Mouse (Mus musculus) ES-Bruce4 (cell line): ENCODE data around the gene Nfib. TPM values are rescaled to one million over a fixed set of nuclear protein-coding genes. Genes with fewer than 3 reads are reported as not detected.

Source experiments
- H3K27ac ChIP-seq: 2 replicates; pipeline ENCODE4 v1.5.1; 2012; ENCODE audit warnings: low read length, inconsistent platforms; ENCODE audit not compliant: insufficient read depth
- H3K27me3 ChIP-seq: 2 replicates; pipeline ENCODE4 v1.6.1; 2012; ENCODE audit warnings: mild to moderate bottlenecking, low read length, inconsistent platforms; ENCODE audit not compliant: control insufficient read depth, poor library complexity, insufficient read depth, severe bottlenecking
- H3K36me3 ChIP-seq: 2 replicates; pipeline ENCODE4 v1.6.1; 2012; ENCODE audit warnings: inconsistent platforms, mild to moderate bottlenecking, low read length, moderate library complexity; ENCODE audit not compliant: control insufficient read depth, poor library complexity, insufficient read depth, severe bottlenecking
- H3K4me1 ChIP-seq: one replicate; pipeline ENCODE4 v1.8.1; 2011; ENCODE audit warnings: low read length; ENCODE audit not compliant: control insufficient read depth, insufficient read depth
- H3K4me3 ChIP-seq: 2 replicates; pipeline ENCODE4 v1.5.1; 2011; ENCODE audit warnings: low read depth, mild to moderate bottlenecking, low read length
- H3K9ac ChIP-seq: 2 replicates; pipeline ENCODE4 v1.6.1; 2012; ENCODE audit warnings: low read depth, mild to moderate bottlenecking, inconsistent platforms; ENCODE audit not compliant: poor library complexity, severe bottlenecking
- H3K9me3 ChIP-seq: replicated peaks from 2 replicates; pipeline ENCODE4 v1.6.1; 2012; ENCODE audit warnings: mild to moderate bottlenecking, low read length, inconsistent platforms; ENCODE audit not compliant: control insufficient read depth, poor library complexity, insufficient read depth, severe bottlenecking
- CTCF ChIP-seq: IDR thresholded peaks from one replicate; pipeline ENCODE4 v1.8.1; 2011; ENCODE audit warnings: low read depth, low read length
- EP300 ChIP-seq: IDR thresholded peaks from 2 replicates; pipeline ENCODE4 v1.6.1; 2011; ENCODE audit warnings: low read depth, low read length; ENCODE audit not compliant: insufficient read depth
- POLR2A ChIP-seq: IDR thresholded peaks from one replicate; pipeline ENCODE4 v1.8.1; 2011; ENCODE audit warnings: low read length; ENCODE audit not compliant: insufficient read depth
- polyA plus RNA-seq: library from polyadenylated mRNA; stranded (reverse); fragments of >200 nt; gene quantifications from 2 replicates; pipeline ENCODE4 v1.2.4, GENCODE M21; 2011; ENCODE audit warnings: low read depth; ENCODE audit not compliant: missing spikeins, insufficient read depth, insufficient read length

The Nfib gene
- 4.3 and 4.6 TPM in 2 replicates for polyA plus RNA-seq

GRCm38 (mm10) chr4:82704841-82705794, at the start of gene Nfib:
TSS of gene Nfib (minus strand) at chr4:82705750.
- no peaks in the 10 kb centered on the region for H3K36me3 ChIP-seq
- no peak within 1 kb of the TSS for H3K27ac ChIP-seq
- H3K9ac ChIP-seq: no peak within 1 kb of the TSS
- no peaks in the 10 kb centered on the region for H3K4me1 ChIP-seq
- no peak for TF ChIP-seq POLR2A
- TF ChIP-seq EP300: no peak
- no peak for TF ChIP-seq CTCF
- no peak within 1 kb of the TSS for H3K4me3 ChIP-seq
- H3K9me3 ChIP-seq: no peaks in the 10 kb centered on the region
- no peaks in the 10 kb centered on the region for H3K27me3 ChIP-seq

- no peaks in the 10 kb centered on the region for H3K9me3 ChIP-seq
- H3K36me3 ChIP-seq: no peaks in the 10 kb centered on the region
- H3K27me3 ChIP-seq: no peaks in the 10 kb centered on the region
- H3K4me3 ChIP-seq: no peak overlapping the region
- H3K27ac ChIP-seq: no peak overlapping the region
- TF ChIP-seq POLR2A: no peak
- H3K4me1 ChIP-seq: no peaks in the 10 kb centered on the region
- no peak overlapping the region for H3K9ac ChIP-seq
These were observed 30.2 kb upstream of the Nfib start for GRCm38 (mm10) chr4:82735764-82736163.

- H3K36me3 ChIP-seq: no peaks in the 10 kb centered on the region
- no peaks in the 10 kb centered on the region for H3K9me3 ChIP-seq
- no peaks in the 10 kb centered on the region for H3K27me3 ChIP-seq
- no peak overlapping the region for H3K27ac ChIP-seq
- H3K4me3 ChIP-seq: no peak overlapping the region
- no peak for TF ChIP-seq EP300
- no peak for TF ChIP-seq CTCF
- TF ChIP-seq POLR2A: no peak
- H3K4me1 ChIP-seq: no peaks in the 10 kb centered on the region
- H3K9ac ChIP-seq: no peak overlapping the region
These were observed 29.4 kb upstream of the Nfib start for GRCm38 (mm10) chr4:82734765-82735481.

GRCm38 (mm10) chr4:82734348-82734747, 28.8 kb upstream of the Nfib start:
- H3K36me3 ChIP-seq: no peaks in the 10 kb centered on the region
- no peak overlapping the region for H3K27ac ChIP-seq
- H3K27me3 ChIP-seq: no peaks in the 10 kb centered on the region

GRCm38 (mm10) chr4:82733636-82734035, 28.1 kb upstream of the Nfib start:
- Histone ChIP-seq H3K4me1 (no peaks in the 10 kb centered on the region), H3K4me3 (no peak overlapping the region), H3K27ac (no peak overlapping the region), H3K36me3 (no peaks in the 10 kb centered on the region), H3K27me3 (no peaks in the 10 kb centered on the region), H3K9me3 (0 out of 2 replicates have a peak, but pooled peaks cover 2% of the 10 kb centered on the region), H3K9ac (no peak overlapping the region)
- no peak for TF ChIP-seq CTCF
- TF ChIP-seq EP300: no peak

More at GRCm38 (mm10) chr4:82734348-82734747, 28.8 kb upstream of the Nfib start:
- TF ChIP-seq CTCF: no peak
- TF ChIP-seq POLR2A: no peak
- TF ChIP-seq EP300: no peak
- Histone ChIP-seq H3K4me1 (no peaks in the 10 kb centered on the region), H3K4me3 (no peak overlapping the region), H3K9ac (no peak overlapping the region), H3K9me3 (no peaks in the 10 kb centered on the region)
